Mouse (Mus musculus) brain, adult 2 months (tissue): Measurements from ENCODE around the gene Myh6.

Source experiments
- DNase-seq: peaks from one replicate; pipeline ENCODE4 v3.0.0; 2011; ENCODE audit warnings: low read depth, low spot score

Gene Myh6

DNA sequence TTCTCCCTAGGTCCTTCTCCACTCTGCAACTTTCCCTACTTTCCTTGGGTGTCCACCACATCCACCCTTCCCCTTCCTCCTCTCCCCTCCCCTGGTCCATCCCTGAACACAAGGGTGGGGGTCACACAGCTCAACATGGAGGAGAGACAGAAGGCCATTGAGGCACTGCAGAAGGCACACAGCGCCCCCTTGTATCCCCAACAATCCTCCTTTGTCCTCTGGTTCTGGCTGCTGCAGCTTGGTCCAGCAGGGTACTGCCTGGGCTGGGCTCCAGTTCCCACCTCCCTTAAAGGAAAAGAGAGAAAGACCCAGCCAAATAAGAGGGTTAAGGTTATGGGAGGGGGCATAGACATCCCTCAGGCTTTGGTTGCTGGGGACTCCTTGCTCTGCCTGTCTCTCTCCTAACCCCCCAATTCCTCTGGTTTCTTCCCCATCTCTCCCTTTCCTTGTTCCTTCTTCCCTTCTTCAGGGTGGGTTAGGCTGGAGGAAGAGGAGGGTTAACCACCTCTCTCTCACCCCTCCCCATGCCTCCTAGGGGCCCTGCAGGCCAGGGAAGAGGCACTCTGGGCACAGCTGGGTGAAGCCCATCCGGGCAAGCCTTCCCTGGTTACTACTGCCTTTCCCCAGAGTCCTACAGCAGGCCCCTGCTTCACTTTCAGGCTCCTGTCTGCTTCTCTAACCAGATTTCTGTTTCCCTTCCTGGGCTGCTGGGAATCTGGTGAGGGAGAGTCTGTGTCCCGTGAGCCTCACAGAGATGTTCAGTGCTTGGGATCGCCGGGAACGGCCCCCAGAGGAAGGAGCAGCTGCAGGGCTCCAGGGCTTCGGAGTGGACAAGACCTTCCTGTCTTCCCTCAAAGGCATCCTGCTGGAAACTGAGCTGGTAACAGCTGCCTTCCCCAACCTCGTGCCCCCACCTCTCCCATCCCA lies 30.6 kb downstream of the Myh6 start, which contains the start of gene Cmtm5:
TSS of gene Cmtm5 (plus strand) at position 358 of the 927 bp plus-strand sequence.
- peak; percentile 95 for DNase-seq

GRCm38 (mm10) chr14:54932645-54933150 lies 34.0 kb downstream of the Myh6 start, which contains the start of gene Il25:
TSS of gene Il25 (plus strand) at chr14:54932695.
- no peak for DNase-seq

- no peak for DNase-seq
Measured at GRCm38 (mm10) chr14:54930431-54930830, 36.3 kb downstream of the Myh6 start.

DNA sequence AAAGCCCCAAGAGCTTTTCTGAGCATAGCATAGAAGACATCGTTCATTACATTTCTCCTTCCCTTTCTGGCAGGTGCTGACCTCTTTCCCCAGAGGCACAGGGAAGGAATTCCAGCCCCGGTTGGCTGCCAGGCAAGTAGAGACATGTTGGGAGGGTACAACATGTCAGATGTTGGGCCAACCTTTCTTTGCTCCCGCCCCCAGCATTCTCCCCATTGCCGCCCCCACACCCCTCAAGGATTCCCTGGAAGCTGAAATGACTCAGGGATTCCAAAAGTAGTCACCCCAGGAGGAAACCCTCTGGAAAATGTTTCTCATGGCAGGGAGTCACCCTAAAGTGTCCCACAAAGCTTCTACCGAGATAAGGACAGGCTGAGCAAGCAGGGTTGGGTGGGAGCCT lies 36.9 kb downstream of the Myh6 start:
- peak; percentile 68 for DNase-seq

DNA sequence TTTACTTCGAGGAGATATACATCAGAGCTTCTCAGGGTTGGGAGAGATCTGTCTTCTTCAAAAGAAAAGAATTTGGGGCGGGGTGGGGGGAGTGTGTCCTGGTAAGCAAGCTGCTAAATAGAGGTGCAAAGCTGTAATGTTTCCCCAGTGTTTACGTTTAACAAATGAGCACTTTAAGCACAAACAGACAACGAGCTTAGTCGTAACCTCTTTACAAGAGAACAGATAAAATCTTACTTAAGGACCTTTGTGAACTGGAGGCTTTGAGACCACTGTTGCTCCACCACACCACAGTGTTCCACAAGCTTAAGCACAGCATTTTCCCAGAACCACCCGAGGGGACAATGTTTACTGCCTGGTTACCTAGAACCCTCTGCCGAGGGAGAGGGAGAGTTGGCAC lies 39.4 kb downstream of the Myh6 start:
- no peak for DNase-seq

GRCm38 (mm10) chr14:54926401-54927158 lies 40.1 kb downstream of the Myh6 start:
- peak; percentile 45 for DNase-seq

DNA sequence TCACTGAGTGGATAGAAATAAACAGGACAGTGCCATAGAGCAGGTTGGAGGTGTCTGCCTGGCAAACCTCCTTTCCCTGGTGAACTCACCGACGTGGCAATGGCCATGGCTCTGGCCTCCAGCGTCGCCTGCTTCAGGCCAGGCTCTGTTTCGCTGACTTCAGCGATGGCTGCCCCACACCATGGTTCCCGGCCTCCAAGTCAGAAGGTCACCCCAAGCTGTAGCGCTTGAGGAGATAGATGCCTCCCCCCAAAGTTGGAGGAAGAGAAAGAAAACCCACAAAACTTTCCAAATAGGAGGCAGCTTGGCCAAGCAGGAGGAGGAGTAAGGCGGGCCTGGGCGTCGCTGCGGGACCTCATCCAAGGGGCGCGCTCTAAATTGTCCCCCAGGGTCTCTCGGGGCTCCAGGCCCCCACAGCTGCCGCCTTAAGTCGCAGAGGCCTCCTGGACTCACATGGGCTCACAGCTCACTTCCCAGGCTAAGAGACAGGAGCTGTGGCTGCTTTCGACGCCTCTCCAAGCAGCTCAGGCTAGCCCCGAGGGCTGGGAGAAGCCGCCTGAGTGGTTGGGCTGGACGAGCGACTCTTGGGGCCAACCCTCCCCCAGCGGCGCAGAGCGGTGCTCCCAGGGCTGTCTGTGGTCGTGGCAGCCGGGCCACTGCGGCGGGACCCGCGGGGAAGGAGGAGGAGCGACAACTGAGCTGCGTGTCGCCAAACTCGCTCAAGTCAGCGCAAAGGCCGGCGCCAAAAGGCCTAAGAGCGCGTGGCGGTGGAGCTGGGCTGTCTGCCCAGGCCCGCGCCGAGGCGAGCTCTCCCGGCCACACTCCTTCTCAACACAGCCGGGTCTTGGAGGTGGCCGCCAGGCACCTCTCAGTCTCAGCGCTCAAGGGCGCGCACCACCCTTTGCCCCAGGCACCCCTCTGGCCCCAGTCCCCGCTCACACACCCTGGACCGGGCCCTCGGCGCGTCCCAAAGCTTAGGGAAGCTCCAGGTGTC lies 41.1 kb downstream of the Myh6 start, which contains the start of gene Efs:
TSS of gene Efs (minus strand) at position 778 of the 994 bp plus-strand sequence.
- DNase-seq: peak; percentile 70

DNA sequence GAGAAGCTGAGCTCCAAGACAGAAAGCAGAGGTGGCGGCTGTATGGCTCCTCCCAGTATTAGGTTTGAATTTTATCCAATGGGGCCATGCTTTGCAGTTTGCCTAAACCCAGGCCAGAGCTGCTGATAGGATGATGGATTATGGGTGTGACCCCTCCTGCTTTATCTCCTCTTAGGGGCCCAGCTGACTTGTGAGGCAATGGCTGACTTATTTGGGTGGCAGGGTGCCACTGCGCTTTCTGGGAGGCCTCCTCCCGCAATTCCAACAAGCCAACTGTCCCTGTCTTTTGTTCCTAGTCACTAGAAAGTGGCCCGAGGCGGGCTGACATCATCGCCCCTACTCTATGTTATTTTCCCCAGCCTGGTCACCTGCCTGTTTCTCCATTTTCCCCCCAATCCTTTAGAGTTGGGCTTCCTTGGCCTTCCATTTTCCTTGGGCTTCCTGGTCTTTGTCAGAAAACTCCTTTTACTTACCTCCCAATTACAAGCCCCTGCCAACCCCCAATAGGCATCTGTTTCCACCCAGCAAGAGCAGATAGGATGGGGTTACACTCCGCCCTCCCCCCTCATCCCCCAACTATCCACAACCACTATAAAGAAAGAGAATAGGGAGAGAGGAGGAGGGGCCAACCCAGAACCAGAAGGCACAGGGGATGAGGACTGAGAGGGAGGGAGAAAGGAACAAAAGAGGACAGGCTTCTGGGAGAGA lies 41.9 kb downstream of the Myh6 start:
- DNase-seq: peak; percentile 44

GRCm38 (mm10) chr14:54920076-54920685 lies 46.5 kb downstream of the Myh6 start:
- DNase-seq: no peak

DNA sequence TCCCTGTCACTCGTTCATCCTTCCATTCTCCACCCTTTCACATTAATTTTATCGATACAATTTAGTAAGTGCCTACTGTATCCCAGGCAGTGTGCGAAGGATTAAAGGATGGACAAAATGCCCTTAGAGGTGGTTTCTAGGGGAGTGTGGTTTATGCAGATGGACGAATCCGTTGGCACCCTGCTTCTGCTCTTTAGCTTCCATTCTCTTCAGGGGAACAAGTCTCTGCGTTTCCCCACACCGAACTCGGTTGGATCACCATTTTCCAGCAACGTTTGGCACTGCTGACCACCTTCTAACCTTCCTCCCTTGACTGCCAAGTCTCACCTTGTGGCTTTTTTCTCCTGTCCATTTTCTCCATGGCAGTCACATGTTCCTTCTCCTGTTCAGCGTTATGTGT lies 53.4 kb downstream of the Myh6 start:
- DNase-seq: peak; percentile 44

- DNase-seq: peak; percentile 94
Measured at GRCm38 (mm10) chr14:54912886-54913285, 53.8 kb downstream of the Myh6 start, which contains the start of gene Slc22a17. TSS of gene Slc22a17 (minus strand) at chr14:54913132.

DNA sequence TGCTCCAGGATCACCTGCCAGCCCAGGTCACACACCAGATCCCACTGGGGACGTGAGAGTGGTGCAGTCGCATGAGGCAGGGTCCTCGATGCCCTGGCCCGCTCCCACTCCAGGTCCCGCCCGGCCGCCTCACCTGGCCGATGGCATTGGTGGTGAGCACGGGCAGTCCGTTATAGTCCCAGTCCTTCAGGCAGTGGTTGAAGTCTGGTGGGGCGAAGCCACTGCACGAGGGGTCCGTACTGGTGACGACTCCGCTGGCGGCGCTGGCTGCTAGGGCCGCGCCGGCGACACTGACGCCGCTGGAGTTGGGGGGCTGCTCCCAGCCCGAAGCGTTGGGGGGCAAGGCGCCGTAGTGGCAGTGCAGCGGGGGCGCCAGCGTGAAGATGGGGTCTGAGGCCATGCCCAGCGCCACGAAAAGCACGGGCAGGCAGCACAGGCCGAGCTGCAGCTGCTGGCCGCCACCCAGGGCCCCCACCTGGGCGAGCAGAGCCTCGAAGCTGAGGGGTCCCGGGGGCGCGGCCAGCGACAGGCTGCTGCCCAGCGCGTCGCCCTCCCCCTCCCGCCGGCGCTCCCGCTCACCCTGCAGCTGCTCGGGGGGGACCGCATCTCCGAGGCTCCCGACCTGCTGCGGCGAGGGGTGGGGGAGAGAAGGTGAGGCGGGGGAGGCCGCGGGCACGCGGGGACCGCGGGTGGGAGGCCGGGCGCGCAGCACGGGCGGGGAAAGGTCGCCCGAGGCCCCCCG lies 54.4 kb downstream of the Myh6 start:
- peak; percentile 49 for DNase-seq

DNA sequence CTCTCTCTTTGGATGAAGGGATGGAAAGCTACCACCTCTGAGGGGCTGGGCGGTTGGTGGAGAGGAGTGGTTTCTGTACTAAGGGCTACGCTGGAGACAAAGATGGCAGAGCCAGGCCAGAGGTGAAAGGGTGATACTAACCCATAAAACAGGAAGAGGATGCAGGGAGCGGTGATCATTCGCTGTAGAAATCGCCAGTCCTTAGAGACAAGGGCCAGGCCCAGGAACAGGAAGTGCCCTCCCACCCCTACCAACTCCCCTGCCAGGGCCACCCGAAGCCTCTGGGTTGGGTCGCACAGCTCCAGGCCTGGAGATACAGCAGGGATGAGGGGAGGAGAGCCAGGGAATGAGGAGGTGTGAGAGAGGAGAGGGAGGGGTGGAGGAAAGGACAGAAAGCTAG lies 58.0 kb downstream of the Myh6 start:
- no peak for DNase-seq

- no peak for DNase-seq
Measured at GRCm38 (mm10) chr14:54903641-54904040, 63.1 kb downstream of the Myh6 start.

DNA sequence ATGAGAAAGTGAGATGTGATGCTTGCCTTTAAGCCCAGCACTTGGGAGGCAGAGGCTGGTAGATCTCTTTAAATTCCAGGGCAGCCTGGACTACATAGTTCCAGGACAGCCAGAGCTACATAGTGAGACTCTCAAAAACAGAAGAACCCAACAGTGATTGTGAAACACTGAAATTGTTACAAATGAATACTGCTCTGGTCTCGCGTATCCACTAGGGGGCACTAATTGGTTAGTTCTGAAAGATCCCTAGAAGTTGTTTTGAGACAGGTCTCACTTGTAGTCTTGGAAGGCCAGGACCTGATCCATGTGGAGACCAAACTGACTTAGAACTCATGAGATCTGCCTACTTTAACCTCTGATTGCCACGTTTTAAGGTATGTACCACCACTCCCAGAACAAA lies 66.3 kb downstream of the Myh6 start:
- peak; percentile 91 for DNase-seq

- DNase-seq: no peak
Measured at GRCm38 (mm10) chr14:54897445-54897844, 69.3 kb downstream of the Myh6 start.

DNA sequence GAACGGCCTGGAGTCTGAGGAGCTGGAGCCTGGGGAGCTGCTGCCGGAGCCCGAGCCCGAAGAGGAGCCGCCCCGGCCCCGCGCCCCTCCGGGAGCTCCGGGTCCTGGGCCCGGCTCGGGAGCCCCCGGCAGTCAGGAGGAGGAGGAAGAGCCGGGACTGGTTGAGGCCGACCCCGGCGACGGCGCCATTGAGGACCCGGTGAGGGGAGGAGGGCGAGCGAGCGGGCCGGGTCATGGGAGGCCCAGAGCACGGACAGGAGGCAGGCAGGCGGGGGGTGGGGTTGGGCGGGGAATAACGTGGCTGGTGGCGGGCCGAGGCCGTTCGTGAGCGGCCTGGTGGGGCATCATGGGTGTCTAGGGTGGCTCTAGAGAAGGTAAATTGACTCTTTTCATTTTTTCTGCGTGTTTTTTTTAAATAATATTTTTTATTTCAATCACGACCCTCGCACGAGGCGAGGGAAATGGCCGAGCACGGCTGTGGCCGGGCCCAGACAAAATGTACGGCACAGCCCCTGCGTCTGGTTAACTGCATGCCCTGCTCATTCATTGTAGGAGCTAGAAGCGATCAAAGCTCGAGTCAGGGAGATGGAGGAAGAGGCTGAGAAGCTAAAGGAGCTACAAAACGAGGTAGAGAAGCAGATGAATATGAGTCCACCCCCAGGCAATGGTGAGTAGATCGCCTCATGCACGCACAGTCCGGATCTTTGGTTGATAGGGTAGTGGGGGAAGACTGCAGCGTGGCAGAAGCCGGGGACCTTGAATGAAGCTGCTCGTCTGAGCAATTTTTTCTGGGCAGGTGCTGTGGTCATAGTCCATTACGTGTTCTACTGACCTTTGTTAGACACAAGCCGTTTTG lies 72.2 kb downstream of the Myh6 start:
- DNase-seq: peak; percentile 54

GRCm38 (mm10) chr14:54893651-54894181 lies 73.0 kb downstream of the Myh6 start:
- peak; percentile 100 for DNase-seq
